Mouse (Mus musculus) ES-E14 (cell line): ENCODE measurements around the gene Itgb6. TPM values are rescaled to one million over a fixed set of nuclear protein-coding genes. Genes with fewer than 3 reads are reported as not detected.

Experiments
- DNase-seq: peaks from one replicate; pipeline ENCODE4 v3.0.0-alpha.2; 2013; ENCODE audit warnings: low read depth, low spot score
- H3K27ac ChIP-seq: 2 replicates; pipeline ENCODE4 v1.5.1; 2012; ENCODE audit warnings: low read depth, mild to moderate bottlenecking, low read length, moderate library complexity, mixed read lengths; ENCODE audit not compliant: poor library complexity, insufficient read depth, severe bottlenecking
- H3K36me3 ChIP-seq: 2 replicates; pipeline ENCODE4 v1.6.1; 2012; ENCODE audit warnings: mild to moderate bottlenecking, low read length, moderate library complexity, mixed read lengths; ENCODE audit not compliant: control insufficient read depth, poor library complexity, insufficient read depth, severe bottlenecking
- H3K4me1 ChIP-seq, 2 experiments: fragments of 150-350 bp in 1 of 2; sonication (generic) in 1 of 2; 2 replicates each; pipeline ENCODE4 v1.6.1; 2012; ENCODE audit warnings: low read length in 2 of 2, mild to moderate bottlenecking in 1 of 2, mixed read lengths in 1 of 2; ENCODE audit not compliant: control insufficient read depth in 2 of 2, insufficient read depth in 2 of 2, poor library complexity in 1 of 2
- H3K4me3 ChIP-seq, 2 experiments: fragments of 150-350 bp in 1 of 2; sonication (generic) in 1 of 2; 2 replicates each; pipeline ENCODE4 v1.5.1; 2012; ENCODE audit warnings: low read length in 2 of 2, low read depth in 1 of 2, mild to moderate bottlenecking in 1 of 2, mixed read lengths in 1 of 2; ENCODE audit not compliant: insufficient read depth in 1 of 2, poor library complexity in 1 of 2, severe bottlenecking in 1 of 2
- H3K9ac ChIP-seq: 2 replicates; pipeline ENCODE4 v1.6.1; 2012; ENCODE audit warnings: low read depth, mild to moderate bottlenecking, low read length, mixed read lengths; ENCODE audit not compliant: poor library complexity, insufficient read depth, severe bottlenecking
- H3K9me3 ChIP-seq: fragments of 150-350 bp; sonication (generic); 2 replicates; pipeline ENCODE4 v1.6.1; 2012; ENCODE audit warnings: low read depth, mild to moderate bottlenecking, low read length; ENCODE audit not compliant: control insufficient read depth, insufficient read depth
- CHD2 ChIP-seq: IDR thresholded peaks from 2 replicates; pipeline ENCODE4 v1.6.1; 2014; ENCODE audit warnings: mild to moderate bottlenecking, low read depth, low read length, inconsistent platforms
- HCFC1 ChIP-seq: IDR thresholded peaks from 2 replicates; pipeline ENCODE4 v1.6.1; 2012; ENCODE audit warnings: low read length, inconsistent platforms, borderline replicate concordance; ENCODE audit not compliant: insufficient read depth
- MAFK ChIP-seq: IDR thresholded peaks from 2 replicates; pipeline ENCODE4 v1.6.1; 2014; ENCODE audit warnings: mild to moderate bottlenecking, low read depth, low read length, inconsistent platforms; ENCODE audit not compliant: insufficient read depth
- ZC3H11A ChIP-seq: IDR thresholded peaks from 2 replicates; pipeline ENCODE4 v1.6.1; 2012; ENCODE audit warnings: low read depth, mild to moderate bottlenecking, inconsistent platforms, low read length, borderline replicate concordance
- ZNF384 ChIP-seq: IDR thresholded peaks from 2 replicates; pipeline ENCODE4 v1.6.1; 2012; ENCODE audit warnings: low read depth, low read length, inconsistent platforms
- in situ Hi-C, 2 experiments: fragments of 600-800 bp; cut with MboI; formaldehyde crosslinking; loops; one replicate each; pipeline ENCODE4 v1.15.1; 2025; ENCODE audit warnings: low sequenced_read_pairs in 2 of 2, inconsistent platforms in 1 of 2; ENCODE audit not compliant: unreplicated experiment in 2 of 2
- total RNA-seq: library from RNA; depleted of rRNA; stranded (reverse); fragments of 300-350 nt; gene quantifications from 2 replicates; pipeline ENCODE4 v1.2.3, GENCODE M21; 2012; rRNA removed

Itgb6 gene
- total RNA-seq, result 0.04 and 0.26 TPM in 2 replicates

DNA sequence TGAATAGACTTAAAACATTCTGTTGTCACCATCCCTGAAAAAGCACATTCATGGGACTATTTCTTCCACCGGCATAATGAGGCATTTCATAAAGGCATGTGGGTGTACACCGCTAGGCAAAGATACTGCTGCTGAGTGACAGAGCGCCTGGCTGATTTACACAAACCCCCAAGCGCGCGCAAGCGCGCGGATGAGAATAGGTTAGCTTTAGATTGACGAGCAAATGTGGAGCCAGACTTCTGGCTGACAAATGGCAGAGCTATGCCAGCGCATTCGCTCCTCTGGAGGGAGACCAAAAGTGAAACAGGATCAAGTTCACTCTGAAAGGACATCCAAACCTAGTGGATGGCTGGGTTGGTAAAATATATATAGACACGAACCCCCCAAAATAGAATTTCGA is at the start of gene Itgb6:
Gene Itgb6, minus strand, starts transcription at position 130 of the 400 bp plus-strand sequence.
- Histone ChIP-seq H3K9me3 (no peaks in the 10 kb centered on the region), H3K4me1 (no peaks in the 10 kb centered on the region; a peak in 1 of 4 replicates), H3K9ac (no peak within 1 kb of the TSS), H3K27ac (no peak within 1 kb of the TSS), H3K4me3 (no peak within 1 kb of the TSS), H3K36me3 (no peaks in the 10 kb centered on the region)
- DNase-seq, result no peak
- in situ Hi-C loops, result no loop called here
- no peak for TF ChIP-seq CHD2
- no peak for TF ChIP-seq ZNF384
- TF ChIP-seq MAFK, result no peak
- no peak for TF ChIP-seq HCFC1
- TF ChIP-seq ZC3H11A, result no peak

DNA sequence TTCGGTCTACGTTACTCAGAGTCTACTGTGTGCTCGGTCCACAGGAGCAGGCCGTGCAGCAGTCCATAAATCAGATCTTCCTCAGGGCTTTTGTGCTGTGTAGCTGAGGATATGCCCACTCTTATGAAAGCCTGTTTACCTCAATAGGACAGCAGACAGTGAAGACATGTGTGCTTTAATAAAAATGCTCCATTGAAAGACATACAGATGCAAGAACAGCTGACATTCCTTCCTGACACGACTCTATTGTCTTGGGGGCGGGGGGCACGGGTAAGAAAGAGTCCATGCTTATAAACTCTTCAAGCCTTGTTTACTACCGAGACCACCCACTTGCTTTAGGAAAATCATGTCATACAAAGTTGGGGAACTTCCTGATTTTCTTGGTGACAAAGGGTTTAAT is 44.0 kb upstream of the Itgb6 start:
- Histone ChIP-seq H3K4me1 (no peaks in the 10 kb centered on the region), H3K4me3 (no peak overlapping the region), H3K9me3 (no peaks in the 10 kb centered on the region), H3K27ac (no peak overlapping the region), H3K9ac (no peak overlapping the region), H3K36me3 (peaks cover 4% of the 10 kb centered on the region; the same call in 1 of the 2 replicates)
- in situ Hi-C loops, result no loop called here
- no peak for DNase-seq
- TF ChIP-seq HCFC1 (no peak), CHD2 (no peak), ZNF384 (no peak), MAFK (no peak), ZC3H11A (no peak)

DNA sequence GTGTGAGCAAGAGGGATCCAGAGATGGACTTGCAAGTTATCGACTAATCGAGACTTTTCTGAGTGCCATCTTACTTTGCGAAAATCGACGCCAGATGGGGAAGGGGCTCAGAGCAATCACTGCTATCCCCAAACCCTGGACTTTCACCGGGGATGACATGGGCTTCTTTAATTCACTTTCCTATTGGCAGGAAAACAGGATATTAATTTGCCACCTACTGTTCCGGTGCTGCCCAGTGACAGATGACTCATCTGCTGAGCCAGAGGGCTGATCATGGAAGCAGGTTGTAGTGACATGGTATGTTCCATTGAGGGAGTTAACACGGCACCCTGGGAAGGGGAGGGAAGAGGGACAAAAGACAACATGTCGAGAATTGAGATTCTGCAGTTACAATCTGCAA is 33.8 kb upstream of the Itgb6 start:
- in situ Hi-C loops, result no loop called here
- DNase-seq, result no peak

DNA sequence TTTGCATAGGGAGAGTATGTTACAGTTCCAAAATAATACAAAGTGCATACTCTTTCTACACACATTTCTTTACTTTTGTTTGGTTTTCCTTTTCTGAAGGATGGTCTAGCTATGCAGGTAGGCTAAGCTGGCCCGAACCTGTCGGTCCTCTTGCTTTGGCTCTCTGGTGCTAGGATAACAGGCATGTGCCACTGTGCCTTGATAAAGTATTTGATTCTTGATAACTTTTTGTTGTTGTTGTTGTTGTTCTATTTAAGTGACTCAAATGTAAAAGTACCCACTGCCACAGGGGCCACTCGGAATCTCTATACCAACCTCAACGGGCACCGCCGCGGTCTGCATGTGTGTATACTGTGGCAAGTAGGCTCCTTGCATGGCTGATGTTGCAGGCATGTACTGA is 32.7 kb upstream of the Itgb6 start:
- TF ChIP-seq MAFK, result no peak
- TF ChIP-seq ZNF384, result no peak
- no peak for TF ChIP-seq HCFC1
- TF ChIP-seq ZC3H11A, result no peak
- TF ChIP-seq CHD2, result no peak
- no peak for DNase-seq
- Histone ChIP-seq H3K4me1 (no peaks in the 10 kb centered on the region), H3K9ac (no peak overlapping the region), H3K36me3 (0 out of 2 replicates have a peak, but pooled peaks cover 2% of the 10 kb centered on the region), H3K4me3 (no peak overlapping the region), H3K9me3 (no peaks in the 10 kb centered on the region), H3K27ac (no peak overlapping the region)
- in situ Hi-C loops, result no loop called here

More for the DNA sequence above, 33.8 kb upstream of the Itgb6 start:
- H3K4me1 ChIP-seq, result no peaks in the 10 kb centered on the region
- no peak overlapping the region for H3K27ac ChIP-seq
- 0 out of 2 replicates have a peak, but pooled peaks cover 2% of the 10 kb centered on the region for H3K36me3 ChIP-seq
- H3K9ac ChIP-seq, result no peak overlapping the region
- no peaks in the 10 kb centered on the region for H3K9me3 ChIP-seq
- TF ChIP-seq CHD2 (no peak), ZC3H11A (no peak), HCFC1 (no peak), MAFK (no peak), ZNF384 (no peak)
- H3K4me3 ChIP-seq, result no peak overlapping the region

DNA sequence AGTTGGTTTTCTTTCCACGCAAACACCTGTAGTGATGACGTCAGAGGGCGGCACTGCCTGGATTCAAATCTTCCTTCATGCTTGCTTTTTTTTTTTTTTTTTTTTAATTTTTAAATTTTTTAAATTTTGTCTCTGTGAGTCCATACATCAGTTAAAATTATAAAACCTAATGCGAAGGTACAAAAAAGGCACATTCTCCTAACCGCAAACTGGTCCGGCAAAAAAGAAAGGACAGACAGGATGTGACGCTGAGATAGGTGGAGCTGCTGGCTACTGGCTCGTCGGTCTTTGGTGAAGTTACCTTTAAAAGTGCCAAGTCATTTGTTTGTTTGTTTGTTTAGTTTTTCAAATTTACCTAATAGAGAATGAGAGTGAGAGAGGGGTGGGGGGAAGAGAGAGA is 28.8 kb upstream of the Itgb6 start:
- TF ChIP-seq HCFC1 (no peak), MAFK (no peak), ZNF384 (no peak), ZC3H11A (no peak), CHD2 (no peak)
- H3K9ac ChIP-seq, result no peak overlapping the region
- no peaks in the 10 kb centered on the region for H3K9me3 ChIP-seq
- H3K27ac ChIP-seq, result no peak overlapping the region
- H3K4me1 ChIP-seq, result no peaks in the 10 kb centered on the region
- no peak overlapping the region; a peak in 1 of 4 replicates for H3K4me3 ChIP-seq
- H3K36me3 ChIP-seq, result 0 out of 2 replicates have a peak, but pooled peaks cover 2% of the 10 kb centered on the region
- in situ Hi-C loops, result no loop called here
- no peak for DNase-seq
